Mouse (Mus musculus): ENCODE measurements around the gene Trim28. TPM values are rescaled to one million over a fixed set of nuclear protein-coding genes. Genes with fewer than 3 reads are reported as not detected.

The Trim28 gene
- 184 and 195 TPM in 2 replicates for polyA plus RNA-seq (2015; fragmentation: Nextera tagmentation; extraction: Ambion mirVana)

DNA sequence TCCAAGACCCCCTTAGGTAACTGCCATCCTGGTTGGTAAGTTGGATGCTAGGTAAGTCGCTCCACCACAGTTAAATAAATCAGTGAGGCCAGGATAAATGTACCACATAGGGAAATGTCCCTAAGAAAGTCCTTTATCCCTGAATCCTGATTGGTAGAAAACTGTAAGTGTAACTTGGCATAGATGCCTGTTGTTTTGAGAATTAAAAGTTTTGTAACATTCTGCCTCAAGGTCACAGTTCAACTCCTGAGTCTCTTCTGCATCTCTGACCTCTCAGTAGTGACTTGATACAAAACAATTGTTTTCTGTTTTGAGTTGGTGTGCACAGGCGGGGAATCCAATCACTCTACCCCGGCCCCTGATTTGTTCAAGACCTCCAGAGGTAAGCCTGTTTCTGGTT, at the start of gene Trim28:
Trim28 (plus strand) TSS at position 264 of the 400 bp plus-strand sequence.
- ATAC-seq, result no peak
- Histone ChIP-seq H3K9ac (ENCODE audit: low read depth, low read length) (no peak within 1 kb of the TSS), H3K9me3 (replicated peaks; ENCODE audit: control insufficient read depth, low read length, poor library complexity, severe bottlenecking) (no peaks in the 10 kb centered on the region), H3K4me1 (ENCODE audit: control insufficient read depth, insufficient read depth, low read length) (no peaks in the 10 kb centered on the region), H3K27ac (ENCODE audit: low read length) (no peak within 1 kb of the TSS), H3K27me3 (ENCODE audit: control insufficient read depth, insufficient read depth, low read depth, low read length) (no peaks in the 10 kb centered on the region), H3K4me3 (ENCODE audit: low read depth, low read length) (no peak within 1 kb of the TSS), H3K36me3 (ENCODE audit: control insufficient read depth, insufficient read depth, low read length) (0 out of 2 replicates have a peak, but pooled peaks cover 4% of the 10 kb centered on the region), H3K4me2 (ENCODE audit: low read length) (no peak within 1 kb of the TSS)
- 87% methylated on average over 3 of the region's 3 CpGs for WGBS

DNA sequence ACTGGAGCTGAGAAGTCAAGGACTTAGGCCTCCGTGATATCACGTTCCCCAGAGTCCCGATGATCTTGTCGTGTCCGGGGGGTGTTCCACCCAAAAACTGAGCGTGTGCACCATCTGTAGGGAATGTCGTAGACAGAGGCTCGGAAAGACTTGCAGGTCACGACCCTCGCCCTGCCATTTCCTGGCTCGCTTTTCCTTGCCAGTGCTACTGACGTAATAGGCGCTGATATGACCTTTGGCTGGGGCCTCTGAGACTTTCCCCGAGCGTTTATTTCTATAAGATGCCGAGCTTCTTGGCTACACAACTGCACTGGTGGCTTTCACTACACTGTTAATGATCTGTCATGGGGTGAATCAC, 49.1 kb upstream of the Trim28 start:
- peak; percentile 30; the same call in 1 of the 2 replicates for ATAC-seq
- H3K4me1 ChIP-seq (ENCODE audit: control insufficient read depth, insufficient read depth, low read length), result peaks cover 10% of the 10 kb centered on the region
- peak overlapping the region; percentile 72 for H3K9ac ChIP-seq (ENCODE audit: low read depth, low read length)
- no peaks in the 10 kb centered on the region for H3K36me3 ChIP-seq (ENCODE audit: control insufficient read depth, insufficient read depth, low read length)
- no peaks in the 10 kb centered on the region for H3K27me3 ChIP-seq (ENCODE audit: control insufficient read depth, insufficient read depth, low read depth, low read length)
- no peaks in the 10 kb centered on the region for H3K9me3 ChIP-seq (replicated peaks; ENCODE audit: control insufficient read depth, low read length, poor library complexity, severe bottlenecking)
- 9% methylated on average over 16 of the region's 16 CpGs for WGBS
- peak overlapping the region; percentile 95 for H3K4me2 ChIP-seq (ENCODE audit: low read length)
- H3K27ac ChIP-seq (ENCODE audit: low read length), result peak overlapping the region; percentile 86
- peak overlapping the region; percentile 50 for H3K4me3 ChIP-seq (ENCODE audit: low read depth, low read length)

DNA sequence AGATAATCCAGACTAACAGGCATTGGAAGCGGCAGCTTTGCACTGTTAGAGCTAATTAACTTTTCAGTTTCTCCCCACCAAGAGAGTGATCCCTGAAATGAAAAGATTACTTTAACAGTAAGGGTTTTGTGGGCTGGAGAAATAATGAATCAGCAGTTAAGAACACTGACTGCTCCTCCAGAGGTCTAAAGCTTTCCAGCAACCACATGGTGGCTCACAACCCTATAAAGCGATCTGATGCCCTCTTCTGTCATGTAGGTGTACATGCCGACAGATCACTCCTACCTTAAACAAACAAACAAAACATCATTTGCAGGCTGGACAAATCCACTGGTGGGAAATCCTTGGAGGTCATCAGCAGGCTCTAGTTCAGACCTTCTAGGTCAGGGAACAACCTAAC, 44.0 kb upstream of the Trim28 start:
- Histone ChIP-seq H3K9ac (ENCODE audit: low read depth, low read length) (no peak overlapping the region), H3K36me3 (ENCODE audit: control insufficient read depth, insufficient read depth, low read length) (no peaks in the 10 kb centered on the region), H3K4me3 (ENCODE audit: low read depth, low read length) (no peak overlapping the region), H3K27ac (ENCODE audit: low read length) (no peak overlapping the region), H3K4me1 (ENCODE audit: control insufficient read depth, insufficient read depth, low read length) (peaks cover 5% of the 10 kb centered on the region), H3K27me3 (ENCODE audit: control insufficient read depth, insufficient read depth, low read depth, low read length) (no peaks in the 10 kb centered on the region), H3K9me3 (replicated peaks; ENCODE audit: control insufficient read depth, low read length, poor library complexity, severe bottlenecking) (no peaks in the 10 kb centered on the region), H3K4me2 (ENCODE audit: low read length) (no peak overlapping the region)
- ATAC-seq, result no peak
- WGBS, result 56% methylated on average over 3 of the region's 3 CpGs

DNA sequence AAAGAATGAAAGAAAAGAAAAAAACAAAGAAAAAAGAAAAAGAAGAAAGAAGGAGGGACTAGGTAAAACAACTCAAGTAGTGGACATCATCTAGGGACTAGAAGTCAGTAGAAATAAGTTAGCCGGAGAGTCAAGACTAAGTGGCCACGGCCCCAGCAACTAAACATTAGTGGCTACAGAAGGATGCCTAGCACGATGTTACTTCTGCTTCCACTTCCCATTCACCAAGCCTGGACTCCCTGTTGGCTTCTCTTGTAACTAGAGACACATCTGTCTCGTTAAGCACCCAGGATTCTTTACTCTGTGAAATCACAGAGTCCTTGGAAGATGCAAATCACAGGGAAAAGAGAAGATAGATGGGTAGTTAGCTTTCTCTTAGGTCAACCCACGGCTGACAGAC, 41.4 kb upstream of the Trim28 start:
- H3K9ac ChIP-seq (ENCODE audit: low read depth, low read length), result no peak overlapping the region
- H3K4me1 ChIP-seq (ENCODE audit: control insufficient read depth, insufficient read depth, low read length), result peaks cover 3% of the 10 kb centered on the region
- no peak overlapping the region for H3K27ac ChIP-seq (ENCODE audit: low read length)
- no peaks in the 10 kb centered on the region for H3K36me3 ChIP-seq (ENCODE audit: control insufficient read depth, insufficient read depth, low read length)
- H3K9me3 ChIP-seq (replicated peaks; ENCODE audit: control insufficient read depth, low read length, poor library complexity, severe bottlenecking), result no peaks in the 10 kb centered on the region
- H3K27me3 ChIP-seq (ENCODE audit: control insufficient read depth, insufficient read depth, low read depth, low read length), result no peaks in the 10 kb centered on the region
- no peak overlapping the region for H3K4me2 ChIP-seq (ENCODE audit: low read length)
- no peak for ATAC-seq
- H3K4me3 ChIP-seq (ENCODE audit: low read depth, low read length), result no peak overlapping the region
- 81% methylated on average over 5 of the region's 5 CpGs for WGBS

DNA sequence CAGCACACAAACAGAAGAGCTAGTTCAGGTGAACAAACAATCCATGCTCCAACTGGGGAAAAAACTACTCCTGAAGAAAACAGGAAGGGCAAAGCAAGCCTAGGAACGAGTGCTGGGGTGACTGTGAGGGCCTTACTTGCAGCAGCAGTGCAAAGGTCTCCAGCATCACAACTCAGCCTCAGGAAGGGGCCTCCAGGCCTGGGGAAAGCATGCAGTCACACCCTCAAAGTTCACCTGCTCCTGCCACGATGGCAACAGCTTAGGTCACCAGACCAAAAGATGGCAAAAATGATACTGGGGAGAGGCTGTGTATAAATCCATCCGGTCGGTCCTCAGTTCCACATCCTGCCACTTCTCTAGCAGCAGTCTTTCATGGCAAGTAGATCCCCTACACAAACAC, 40.0 kb upstream of the Trim28 start:
- Histone ChIP-seq H3K27me3 (ENCODE audit: control insufficient read depth, insufficient read depth, low read depth, low read length) (no peaks in the 10 kb centered on the region), H3K9ac (ENCODE audit: low read depth, low read length) (no peak overlapping the region), H3K4me1 (ENCODE audit: control insufficient read depth, insufficient read depth, low read length) (peaks cover 3% of the 10 kb centered on the region), H3K27ac (ENCODE audit: low read length) (no peak overlapping the region), H3K4me2 (ENCODE audit: low read length) (no peak overlapping the region), H3K9me3 (replicated peaks; ENCODE audit: control insufficient read depth, low read length, poor library complexity, severe bottlenecking) (no peaks in the 10 kb centered on the region), H3K4me3 (ENCODE audit: low read depth, low read length) (no peak overlapping the region), H3K36me3 (ENCODE audit: control insufficient read depth, insufficient read depth, low read length) (no peaks in the 10 kb centered on the region)
- ATAC-seq, result no peak
- WGBS, result 83% methylated on average over 4 of the region's 4 CpGs

DNA sequence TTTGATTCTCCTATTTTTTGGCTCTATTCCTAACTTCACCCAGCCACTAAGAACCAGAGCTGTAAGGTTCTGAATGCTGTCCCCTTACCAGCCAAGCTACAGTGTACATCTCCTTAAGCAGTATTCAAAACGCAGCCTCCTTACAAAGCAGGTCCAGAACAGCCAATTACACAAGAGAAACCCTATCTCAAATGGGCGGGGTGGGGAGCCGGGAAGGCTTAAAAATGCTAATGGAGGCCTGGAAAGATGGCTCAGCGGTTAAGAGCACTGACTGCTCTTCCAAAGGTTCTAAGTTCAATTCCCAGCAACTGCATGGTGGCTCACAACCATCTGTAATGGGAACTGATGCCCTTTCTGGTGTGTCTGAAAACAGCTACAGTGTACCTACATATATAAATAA, 39.2 kb upstream of the Trim28 start:
- Histone ChIP-seq H3K4me1 (ENCODE audit: control insufficient read depth, insufficient read depth, low read length) (peaks cover 5% of the 10 kb centered on the region), H3K27me3 (ENCODE audit: control insufficient read depth, insufficient read depth, low read depth, low read length) (no peaks in the 10 kb centered on the region), H3K4me2 (ENCODE audit: low read length) (no peak overlapping the region), H3K9ac (ENCODE audit: low read depth, low read length) (no peak overlapping the region), H3K36me3 (ENCODE audit: control insufficient read depth, insufficient read depth, low read length) (no peaks in the 10 kb centered on the region), H3K9me3 (replicated peaks; ENCODE audit: control insufficient read depth, low read length, poor library complexity, severe bottlenecking) (no peaks in the 10 kb centered on the region), H3K4me3 (ENCODE audit: low read depth, low read length) (no peak overlapping the region), H3K27ac (ENCODE audit: low read length) (no peak overlapping the region)
- no peak for ATAC-seq
- 14% methylated on average over 4 of the region's 4 CpGs for WGBS

DNA sequence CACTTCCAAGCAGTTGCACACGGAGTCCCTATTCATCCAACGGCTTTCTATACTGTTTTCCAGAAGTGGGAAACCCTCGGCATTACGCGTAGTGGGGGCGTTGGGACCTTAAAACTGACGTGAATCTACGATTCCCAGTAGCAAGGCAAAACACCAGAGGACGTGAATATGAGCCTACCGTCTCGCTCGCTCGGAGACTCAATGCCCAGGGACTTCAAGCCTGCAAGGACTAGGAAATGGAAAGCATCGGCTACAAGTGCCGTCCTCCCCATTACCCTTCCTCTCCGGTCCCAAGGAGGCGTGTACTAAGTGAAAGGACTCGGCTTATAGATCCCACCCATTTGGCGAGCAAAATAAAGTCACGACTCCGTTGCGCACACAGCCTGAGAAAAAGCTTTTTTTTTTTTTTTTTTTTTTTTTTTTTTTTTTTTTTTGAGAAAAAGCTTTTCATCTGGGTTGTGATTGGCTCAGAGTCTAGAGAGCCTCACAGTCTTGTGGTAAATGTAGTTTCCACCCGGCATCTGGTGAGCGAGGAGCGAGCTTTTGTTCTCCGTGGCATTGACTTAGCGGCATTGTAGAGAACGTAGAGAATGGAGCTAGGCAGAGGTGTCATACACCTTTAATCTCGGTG, 37.3 kb upstream of the Trim28 start:
- Histone ChIP-seq H3K4me1 (ENCODE audit: control insufficient read depth, insufficient read depth, low read length) (peaks cover 12% of the 10 kb centered on the region), H3K9me3 (replicated peaks; ENCODE audit: control insufficient read depth, low read length, poor library complexity, severe bottlenecking) (no peaks in the 10 kb centered on the region), H3K27ac (ENCODE audit: low read length) (peak overlapping the region; percentile 87), H3K4me2 (ENCODE audit: low read length) (peak overlapping the region; percentile 73), H3K9ac (ENCODE audit: low read depth, low read length) (peak overlapping the region; percentile 75), H3K27me3 (ENCODE audit: control insufficient read depth, insufficient read depth, low read depth, low read length) (no peaks in the 10 kb centered on the region), H3K4me3 (ENCODE audit: low read depth, low read length) (peak overlapping the region; percentile 49), H3K36me3 (ENCODE audit: control insufficient read depth, insufficient read depth, low read length) (no peaks in the 10 kb centered on the region)
- ATAC-seq, result peak; percentile 74
- 2% methylated on average over 29 of the region's 29 CpGs for WGBS

DNA sequence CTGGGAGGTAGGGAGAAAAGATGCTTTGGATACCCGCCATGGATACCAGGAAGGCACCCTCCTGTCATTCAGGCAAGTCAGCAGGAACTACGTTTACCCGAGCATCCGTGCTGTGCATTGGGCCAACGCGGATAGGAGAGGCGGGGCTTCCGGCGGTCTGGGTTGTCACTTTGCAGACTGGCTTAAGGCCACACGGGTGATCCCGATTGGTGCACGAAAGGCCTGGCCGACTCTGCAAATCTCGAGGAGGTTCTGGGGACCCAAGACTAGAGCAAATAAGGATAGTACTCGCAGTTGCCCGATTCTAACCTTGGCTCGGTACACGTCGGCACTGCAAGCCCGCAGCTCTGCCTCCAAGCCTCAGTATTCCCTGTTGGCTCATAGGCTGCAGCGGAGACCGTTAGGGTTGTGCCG, 33.2 kb upstream of the Trim28 start, which contains the start of gene Zfp324:
Zfp324 (plus strand) TSS at position 161 of the 414 bp plus-strand sequence.
- peak within 1 kb of the TSS; percentile 91 for H3K27ac ChIP-seq (ENCODE audit: low read length)
- peak within 1 kb of the TSS; percentile 94 for H3K4me3 ChIP-seq (ENCODE audit: low read depth, low read length)
- peaks cover 21% of the 10 kb centered on the region for H3K4me1 ChIP-seq (ENCODE audit: control insufficient read depth, insufficient read depth, low read length)
- peak within 1 kb of the TSS; percentile 98 for H3K9ac ChIP-seq (ENCODE audit: low read depth, low read length)
- no peaks in the 10 kb centered on the region for H3K9me3 ChIP-seq (replicated peaks; ENCODE audit: control insufficient read depth, low read length, poor library complexity, severe bottlenecking)
- no peaks in the 10 kb centered on the region for H3K27me3 ChIP-seq (ENCODE audit: control insufficient read depth, insufficient read depth, low read depth, low read length)
- peaks cover 12% of the 10 kb centered on the region for H3K36me3 ChIP-seq (ENCODE audit: control insufficient read depth, insufficient read depth, low read length)
- peak within 1 kb of the TSS; percentile 67 for H3K4me2 ChIP-seq (ENCODE audit: low read length)
- ATAC-seq, result peak; percentile 94
- 1% methylated on average over 23 of the region's 23 CpGs for WGBS

DNA sequence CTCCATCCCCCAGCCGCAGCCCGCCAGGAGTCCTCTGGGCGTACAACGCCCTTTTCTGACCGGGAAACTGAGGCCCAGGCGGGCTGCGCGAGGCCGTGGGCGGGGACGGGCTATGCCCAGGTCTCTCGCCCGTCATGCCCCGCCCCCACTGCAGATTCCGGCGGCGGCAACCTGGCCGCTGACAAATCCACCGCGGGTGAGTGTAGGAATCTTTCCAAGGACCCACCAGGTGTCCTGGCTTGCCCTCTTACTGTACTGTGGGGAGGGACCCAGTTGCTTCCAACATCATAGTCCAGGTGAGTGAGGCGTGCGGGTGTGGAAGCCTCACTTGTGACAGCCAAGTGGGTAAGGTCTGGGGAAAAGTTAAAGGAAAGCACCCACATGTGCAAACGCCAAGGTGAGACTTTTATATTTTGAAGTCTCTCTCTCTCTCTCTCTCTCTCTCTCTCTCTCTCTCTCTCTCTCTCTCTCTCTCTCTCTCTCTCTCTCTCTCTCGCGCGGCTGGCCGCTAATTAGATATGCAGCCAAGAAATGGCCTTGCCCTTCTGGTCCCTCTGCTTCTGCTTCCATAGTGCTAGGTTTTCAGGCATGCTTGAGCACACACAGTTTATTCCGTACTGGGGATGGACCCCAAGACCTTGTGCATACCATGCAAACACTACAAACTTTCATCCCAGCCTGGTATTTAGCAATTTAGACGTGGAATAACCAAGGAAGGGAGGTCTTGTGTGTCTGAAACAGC, 32.6 kb upstream of the Trim28 start:
- H3K9ac ChIP-seq (ENCODE audit: low read depth, low read length), result peak overlapping the region; percentile 98
- peak overlapping the region; percentile 94 for H3K4me3 ChIP-seq (ENCODE audit: low read depth, low read length)
- H3K36me3 ChIP-seq (ENCODE audit: control insufficient read depth, insufficient read depth, low read length), result peaks cover 18% of the 10 kb centered on the region
- H3K4me1 ChIP-seq (ENCODE audit: control insufficient read depth, insufficient read depth, low read length), result peaks cover 19% of the 10 kb centered on the region
- peak overlapping the region; percentile 67 for H3K4me2 ChIP-seq (ENCODE audit: low read length)
- no peaks in the 10 kb centered on the region for H3K9me3 ChIP-seq (replicated peaks; ENCODE audit: control insufficient read depth, low read length, poor library complexity, severe bottlenecking)
- peak; percentile 59 for ATAC-seq
- H3K27ac ChIP-seq (ENCODE audit: low read length), result peak overlapping the region; percentile 91
- WGBS, result under 1% methylated on average over 29 of the region's 29 CpGs
- H3K27me3 ChIP-seq (ENCODE audit: control insufficient read depth, insufficient read depth, low read depth, low read length), result no peaks in the 10 kb centered on the region

Measured in midbrain, embryonic 16.5 days (tissue).